Mouse (Mus musculus): ENCODE results near the gene Cnot3. TPM values are rescaled to one million over a fixed set of nuclear protein-coding genes. Genes with fewer than 3 reads are reported as not detected.

Cnot3 gene
- polyA plus RNA-seq, 1 experiment from 2014 or later, result 88.1 TPM

DNA sequence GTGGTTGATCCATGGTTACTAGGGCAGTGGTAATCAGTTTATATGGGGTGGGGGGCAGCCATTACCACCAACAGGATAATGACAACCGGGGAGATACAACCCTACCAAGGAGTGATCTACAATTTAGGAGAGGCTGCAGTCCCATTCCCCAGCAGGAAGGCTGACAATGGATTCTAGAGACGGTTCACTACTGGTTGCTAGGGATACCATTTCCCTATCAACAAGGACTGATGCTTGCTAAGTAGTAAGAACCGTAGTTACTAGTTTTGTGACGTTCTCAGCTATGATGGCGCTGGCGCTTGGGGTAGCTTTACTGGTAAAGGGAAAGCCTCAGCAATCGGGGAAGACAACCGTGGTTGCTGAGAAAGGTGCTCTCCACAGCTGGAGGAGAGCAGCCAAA lies 39.6 kb downstream of the Cnot3 start:
- 0 out of 2 replicates have a peak, but pooled peaks cover 2% of the 10 kb centered on the region for H3K4me1 ChIP-seq (replicated peaks; ENCODE audit: control insufficient read depth, insufficient read depth, low read length)
- no peaks in the 10 kb centered on the region for H3K9me3 ChIP-seq (ENCODE audit: control insufficient read depth, low read length)
- H3K27ac ChIP-seq (ENCODE audit: low read depth, low read length), result peak overlapping the region; percentile 53; the same call in 1 of the 2 replicates
- H3K4me3 ChIP-seq (ENCODE audit: low read depth, low read length), result no peak overlapping the region
- ATAC-seq (replicated peaks; ENCODE audit: low FRiP score) (0 out of 2 replicates have a peak, but pooled peaks have one; percentile 11), DNase-seq (ENCODE audit: low spot score) (no peak)
- 84% methylated on average over 8 of the region's 8 CpGs for WGBS
- H3K4me2 ChIP-seq (ENCODE audit: low read depth, low read length, severe bottlenecking), result no peak overlapping the region
- no peaks in the 10 kb centered on the region; the same call in 1 of the 2 replicates for H3K36me3 ChIP-seq (ENCODE audit: control insufficient read depth, insufficient read depth, low read length)
- H3K27me3 ChIP-seq (ENCODE audit: control insufficient read depth, insufficient read depth, low read length), result no peaks in the 10 kb centered on the region
- no peak overlapping the region for H3K9ac ChIP-seq (ENCODE audit: low read length)

DNA sequence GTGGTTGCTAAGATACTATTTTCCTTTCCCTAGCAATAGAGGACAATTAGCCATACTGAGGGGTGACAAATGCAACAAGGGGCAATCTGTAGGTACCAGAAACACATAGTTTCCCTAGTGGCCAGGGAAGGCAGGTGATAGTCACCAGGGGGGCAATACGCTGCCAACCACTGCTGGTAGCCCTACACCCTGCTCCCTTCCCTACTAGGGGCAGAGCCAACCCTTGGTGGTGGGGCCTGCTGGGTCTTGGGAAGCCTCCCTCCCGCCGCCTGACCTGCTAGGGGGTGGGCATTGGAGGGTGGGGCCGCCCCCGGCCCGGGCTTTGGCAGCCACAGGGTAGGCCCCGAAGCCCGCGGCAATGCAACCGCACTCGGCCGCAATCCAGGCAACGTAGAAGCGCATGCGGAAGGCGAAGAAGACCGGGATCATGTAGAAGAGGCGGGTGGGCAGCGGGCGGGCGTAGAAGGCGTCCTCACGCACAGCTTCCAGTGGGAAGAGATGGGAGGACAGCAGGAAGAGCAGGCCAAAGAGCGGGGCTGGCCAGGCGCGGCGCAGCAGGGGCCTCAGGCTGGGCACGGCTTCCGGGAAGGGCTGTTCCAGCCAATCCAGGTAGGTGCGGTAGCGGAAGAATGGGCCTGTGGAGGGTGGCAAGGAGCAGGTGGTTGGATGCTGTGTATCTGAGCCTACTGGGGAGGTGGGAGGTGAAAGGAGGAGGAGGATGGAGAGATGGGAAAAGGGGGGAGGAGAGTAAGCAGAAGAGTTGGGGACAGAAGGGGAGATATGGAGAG lies 40.5 kb downstream of the Cnot3 start:
- Histone ChIP-seq H3K9ac (ENCODE audit: low read length) (no peak overlapping the region), H3K4me1 (replicated peaks; ENCODE audit: control insufficient read depth, insufficient read depth, low read length) (0 out of 2 replicates have a peak, but pooled peaks cover 2% of the 10 kb centered on the region), H3K27ac (ENCODE audit: low read depth, low read length) (no peak overlapping the region), H3K4me3 (ENCODE audit: low read depth, low read length) (no peak overlapping the region), H3K9me3 (ENCODE audit: control insufficient read depth, low read length) (no peaks in the 10 kb centered on the region), H3K36me3 (ENCODE audit: control insufficient read depth, insufficient read depth, low read length) (no peaks in the 10 kb centered on the region; the same call in 1 of the 2 replicates), H3K4me2 (ENCODE audit: low read depth, low read length, severe bottlenecking) (no peak overlapping the region), H3K27me3 (ENCODE audit: control insufficient read depth, insufficient read depth, low read length) (no peaks in the 10 kb centered on the region)
- DNase-seq (ENCODE audit: low spot score) (no peak), ATAC-seq (replicated peaks; ENCODE audit: low FRiP score) (no peak)
- WGBS, result 74% methylated on average over 31 of the region's 31 CpGs

DNA sequence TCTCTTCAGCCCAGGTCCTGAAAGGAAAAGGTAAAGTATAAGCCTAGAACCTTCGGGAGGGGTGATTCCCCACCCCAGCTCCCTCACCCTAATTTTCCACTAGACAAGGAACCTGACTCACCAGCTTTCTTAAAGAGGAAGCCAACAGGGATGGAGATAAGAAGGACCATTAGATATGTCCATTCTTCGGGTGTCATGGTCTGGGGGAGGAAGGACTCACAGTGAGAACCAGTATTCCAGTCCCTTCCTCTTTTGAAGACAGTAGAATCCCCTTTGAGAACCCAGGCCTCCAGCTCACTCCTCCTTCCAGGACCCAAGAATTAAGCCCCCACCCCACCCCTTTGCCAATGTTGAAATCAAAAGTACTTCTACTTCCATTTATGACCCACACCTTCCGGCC lies 46.9 kb downstream of the Cnot3 start:
- Histone ChIP-seq H3K27me3 (ENCODE audit: control insufficient read depth, insufficient read depth, low read length) (no peaks in the 10 kb centered on the region), H3K4me2 (ENCODE audit: low read depth, low read length, severe bottlenecking) (peak overlapping the region; percentile 89), H3K9ac (ENCODE audit: low read length) (peak overlapping the region; percentile 83), H3K9me3 (ENCODE audit: control insufficient read depth, low read length) (no peaks in the 10 kb centered on the region), H3K4me3 (ENCODE audit: low read depth, low read length) (peak overlapping the region; percentile 64), H3K27ac (ENCODE audit: low read depth, low read length) (no peak overlapping the region), H3K4me1 (replicated peaks; ENCODE audit: control insufficient read depth, insufficient read depth, low read length) (peaks cover 3% of the 10 kb centered on the region; the same call in 1 of the 2 replicates), H3K36me3 (ENCODE audit: control insufficient read depth, insufficient read depth, low read length) (no peaks in the 10 kb centered on the region; the same call in 1 of the 2 replicates)
- WGBS, result 34% methylated on average over 3 of the region's 3 CpGs
- ATAC-seq (replicated peaks; ENCODE audit: low FRiP score), result no peak
- no peak for DNase-seq (ENCODE audit: low spot score)

DNA sequence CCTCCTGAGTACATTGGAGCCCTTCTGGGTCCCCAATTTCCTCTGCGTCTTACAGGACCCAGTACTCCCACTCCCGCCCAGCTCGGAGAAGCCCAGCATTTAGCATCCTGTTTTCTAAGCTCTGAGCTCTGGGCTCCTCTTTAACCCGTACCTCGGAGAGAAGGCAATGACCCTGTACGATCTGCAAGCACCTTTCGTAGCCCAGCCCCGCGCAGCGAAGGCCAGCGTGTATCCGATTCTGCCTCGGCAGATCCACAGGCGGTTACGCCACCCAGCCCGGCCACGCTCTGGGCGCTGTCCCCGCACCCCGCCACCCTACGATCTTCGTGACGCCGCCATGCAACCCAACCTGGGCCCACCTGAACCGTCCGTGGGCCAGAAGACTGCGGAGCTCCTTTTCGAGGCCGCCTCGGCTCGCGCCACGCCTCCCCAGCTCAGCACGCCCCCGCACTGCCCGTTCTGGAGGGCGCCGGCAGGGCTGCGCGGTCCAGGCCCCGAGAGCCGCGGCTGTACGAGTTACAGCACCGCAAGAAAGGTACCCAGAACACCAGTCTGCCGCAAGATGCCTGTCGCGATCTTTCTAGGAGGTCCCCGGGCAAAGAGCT lies 47.4 kb downstream of the Cnot3 start, which contains the start of gene Tsen34:
TSS of gene Tsen34 (plus strand) at position 482 of the 605 bp plus-strand sequence.
- Histone ChIP-seq H3K27me3 (ENCODE audit: control insufficient read depth, insufficient read depth, low read length) (no peaks in the 10 kb centered on the region), H3K4me1 (replicated peaks; ENCODE audit: control insufficient read depth, insufficient read depth, low read length) (peaks cover 3% of the 10 kb centered on the region; the same call in 1 of the 2 replicates), H3K36me3 (ENCODE audit: control insufficient read depth, insufficient read depth, low read length) (no peaks in the 10 kb centered on the region; the same call in 1 of the 2 replicates), H3K4me2 (ENCODE audit: low read depth, low read length, severe bottlenecking) (peak within 1 kb of the TSS; percentile 89), H3K27ac (ENCODE audit: low read depth, low read length) (peak within 1 kb of the TSS; percentile 77), H3K9ac (ENCODE audit: low read length) (peak within 1 kb of the TSS; percentile 83), H3K4me3 (ENCODE audit: low read depth, low read length) (peak within 1 kb of the TSS; percentile 64), H3K9me3 (ENCODE audit: control insufficient read depth, low read length) (no peaks in the 10 kb centered on the region)
- 1% methylated on average over 49 of the region's 49 CpGs for WGBS
- DNase-seq (ENCODE audit: low spot score) (no peak), ATAC-seq (replicated peaks; ENCODE audit: low FRiP score) (no peak; the same call in 1 of the 2 replicates)

DNA sequence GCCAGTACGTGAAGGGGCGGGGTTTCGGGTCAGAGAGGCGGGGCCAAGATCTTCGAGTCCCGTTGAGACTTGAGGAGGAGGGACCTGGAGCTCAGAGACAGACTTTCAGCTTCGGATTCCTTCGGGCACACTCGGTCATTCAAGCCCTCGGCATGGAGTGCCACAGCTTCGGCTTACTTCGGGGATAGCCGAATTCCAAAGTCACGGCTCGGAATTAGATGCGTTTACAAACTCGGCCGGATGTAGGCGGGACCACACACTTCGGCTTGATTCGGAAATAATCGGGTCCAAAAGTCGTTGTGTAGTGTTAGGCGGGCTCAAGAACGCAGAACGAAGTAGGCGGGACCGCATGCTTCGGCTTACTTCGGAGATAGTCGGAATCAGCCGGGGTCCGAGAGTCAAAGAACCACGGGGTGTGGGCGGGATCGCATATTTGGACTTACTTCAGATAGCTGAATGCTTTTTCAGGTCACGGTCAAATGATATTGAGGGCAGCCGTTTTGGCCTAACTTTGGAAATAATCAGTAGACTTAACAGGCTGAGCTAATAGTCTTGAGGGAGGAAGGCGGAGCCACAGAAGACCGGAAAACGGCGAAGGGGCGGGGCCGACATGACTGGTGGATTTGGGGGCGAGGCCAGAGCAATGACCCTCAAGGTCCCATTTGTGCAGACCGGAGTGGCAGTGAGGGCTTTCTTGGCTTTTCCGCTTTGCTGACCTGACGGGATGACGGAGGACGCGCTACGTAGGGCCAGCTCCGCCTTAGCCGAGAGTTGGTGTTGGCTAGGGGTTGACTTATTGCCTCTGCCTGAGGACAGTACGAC lies 48.1 kb downstream of the Cnot3 start, which contains the start of gene Mboat7:
TSS of gene Mboat7 (minus strand) at position 537 of the 822 bp plus-strand sequence.
- ATAC-seq (replicated peaks; ENCODE audit: low FRiP score) (peak; percentile 88), DNase-seq (ENCODE audit: low spot score) (peak; percentile 96)
- H3K4me3 ChIP-seq (ENCODE audit: low read depth, low read length), result peak within 1 kb of the TSS; percentile 64
- no peaks in the 10 kb centered on the region; the same call in 1 of the 2 replicates for H3K36me3 ChIP-seq (ENCODE audit: control insufficient read depth, insufficient read depth, low read length)
- H3K27ac ChIP-seq (ENCODE audit: low read depth, low read length), result peak within 1 kb of the TSS; percentile 77
- under 1% methylated on average over 55 of the region's 55 CpGs for WGBS
- peak within 1 kb of the TSS; percentile 83 for H3K9ac ChIP-seq (ENCODE audit: low read length)
- H3K4me1 ChIP-seq (replicated peaks; ENCODE audit: control insufficient read depth, insufficient read depth, low read length), result peaks cover 3% of the 10 kb centered on the region; the same call in 1 of the 2 replicates
- H3K9me3 ChIP-seq (ENCODE audit: control insufficient read depth, low read length), result no peaks in the 10 kb centered on the region
- peak within 1 kb of the TSS; percentile 89 for H3K4me2 ChIP-seq (ENCODE audit: low read depth, low read length, severe bottlenecking)
- H3K27me3 ChIP-seq (ENCODE audit: control insufficient read depth, insufficient read depth, low read length), result no peaks in the 10 kb centered on the region

DNA sequence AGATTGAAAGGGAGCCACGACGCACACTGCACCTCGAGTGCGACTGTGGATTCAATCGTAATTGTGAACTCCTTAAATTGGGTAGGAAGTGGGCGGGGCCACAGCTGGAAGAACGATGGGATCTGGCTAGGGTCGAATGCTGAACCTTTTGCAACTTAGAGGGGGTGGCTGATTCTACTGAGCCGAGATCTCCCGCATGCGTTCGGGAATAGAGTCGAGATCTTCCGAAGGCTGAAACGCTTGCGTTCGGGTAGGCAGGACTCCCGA lies 48.7 kb downstream of the Cnot3 start:
- Histone ChIP-seq H3K4me1 (replicated peaks; ENCODE audit: control insufficient read depth, insufficient read depth, low read length) (peaks cover 3% of the 10 kb centered on the region; the same call in 1 of the 2 replicates), H3K4me2 (ENCODE audit: low read depth, low read length, severe bottlenecking) (peak overlapping the region; percentile 89), H3K36me3 (ENCODE audit: control insufficient read depth, insufficient read depth, low read length) (no peaks in the 10 kb centered on the region; the same call in 1 of the 2 replicates), H3K9ac (ENCODE audit: low read length) (peak overlapping the region; percentile 75), H3K27me3 (ENCODE audit: control insufficient read depth, insufficient read depth, low read length) (no peaks in the 10 kb centered on the region), H3K27ac (ENCODE audit: low read depth, low read length) (peak overlapping the region; percentile 77), H3K4me3 (ENCODE audit: low read depth, low read length) (peak overlapping the region; percentile 64), H3K9me3 (ENCODE audit: control insufficient read depth, low read length) (no peaks in the 10 kb centered on the region)
- DNase-seq (ENCODE audit: low spot score), result no peak
- WGBS, result 0% methylated on average over 18 of the region's 18 CpGs
- no peak; the same call in 1 of the 2 replicates for ATAC-seq (replicated peaks; ENCODE audit: low FRiP score)

DNA sequence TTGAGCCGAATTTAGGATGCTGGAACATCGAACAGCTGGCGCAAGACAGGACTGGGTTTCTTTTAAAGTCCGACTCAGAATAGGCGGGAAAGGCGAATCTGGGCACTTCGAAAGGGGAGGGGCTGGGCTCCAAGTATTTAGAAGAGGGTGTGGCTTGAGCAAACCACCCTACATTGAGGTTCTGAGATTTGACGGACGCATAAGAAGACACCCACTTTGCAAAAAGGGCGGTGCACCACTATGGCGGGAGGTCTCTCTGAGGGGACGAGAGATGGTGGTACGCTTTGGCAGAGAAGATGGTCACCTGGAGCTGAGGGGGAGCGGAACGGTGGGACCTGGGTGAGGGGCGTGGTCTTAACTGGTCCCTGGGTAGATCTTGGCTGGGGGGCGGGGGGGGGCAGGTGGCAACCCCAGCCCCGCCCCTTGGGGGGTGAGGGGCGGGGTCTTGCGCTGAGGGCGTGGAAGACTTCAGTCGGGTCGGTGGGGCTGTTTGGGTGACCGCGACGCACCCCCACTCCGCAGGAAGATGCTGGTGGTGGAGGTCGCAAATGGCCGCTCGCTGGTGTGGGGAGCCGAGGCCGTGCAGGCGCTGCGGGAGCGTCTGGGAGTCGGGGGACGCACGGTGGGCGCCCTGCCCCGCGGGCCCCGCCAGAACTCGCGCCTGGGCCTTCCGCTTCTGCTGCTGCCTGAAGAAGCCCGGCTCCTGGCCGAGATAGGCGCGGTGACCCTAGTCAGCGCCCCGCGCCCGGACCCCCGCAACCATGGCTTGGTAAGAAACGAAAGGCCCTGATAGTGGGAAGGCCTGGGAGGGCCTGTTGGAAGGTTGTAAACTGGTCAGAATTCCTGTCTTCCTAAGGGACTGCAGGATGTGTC lies 49.2 kb downstream of the Cnot3 start:
- no peaks in the 10 kb centered on the region; the same call in 1 of the 2 replicates for H3K36me3 ChIP-seq (ENCODE audit: control insufficient read depth, insufficient read depth, low read length)
- peak overlapping the region; percentile 75 for H3K9ac ChIP-seq (ENCODE audit: low read length)
- H3K27me3 ChIP-seq (ENCODE audit: control insufficient read depth, insufficient read depth, low read length), result no peaks in the 10 kb centered on the region
- DNase-seq (ENCODE audit: low spot score) (peak; percentile 84), ATAC-seq (replicated peaks; ENCODE audit: low FRiP score) (peak; percentile 67)
- WGBS, result under 1% methylated on average over 52 of the region's 55 CpGs
- H3K4me1 ChIP-seq (replicated peaks; ENCODE audit: control insufficient read depth, insufficient read depth, low read length), result peaks cover 3% of the 10 kb centered on the region; the same call in 1 of the 2 replicates
- no peaks in the 10 kb centered on the region for H3K9me3 ChIP-seq (ENCODE audit: control insufficient read depth, low read length)
- peak overlapping the region; percentile 64 for H3K4me3 ChIP-seq (ENCODE audit: low read depth, low read length)
- H3K27ac ChIP-seq (ENCODE audit: low read depth, low read length), result peak overlapping the region; percentile 77
- peak overlapping the region; percentile 89 for H3K4me2 ChIP-seq (ENCODE audit: low read depth, low read length, severe bottlenecking)

All from forebrain, embryonic 11.5 days (tissue).